Mouse (Mus musculus) effector memory CD4-positive, alpha-beta T cell, adult 7 months (primary cell): ENCODE data around the gene Gm13287. TPM values are rescaled to one million over a fixed set of nuclear protein-coding genes. Genes with fewer than 3 reads are reported as not detected.

ENCODE experiments used
- polyA plus RNA-seq: library from polyadenylated mRNA; unstranded; fragments of 100-300 nt; shearing (Covaris generic); gene quantifications from one replicate; pipeline ENCODE4 v1.2.1, GENCODE M21; 2017

Gm13287 gene
- polyA plus RNA-seq, 1 experiment from 2014 or later: not detected

Other genes starting within 250 kb of the Gm13287 start
- gene Ifna15, start 245.0 kb upstream of the Gm13287 start, polyA plus RNA-seq: not detected
- not detected for gene Ifna14, start 231.5 kb upstream of the Gm13287 start, polyA plus RNA-seq
- not detected for gene Ifna9, start 210.9 kb upstream of the Gm13287 start, polyA plus RNA-seq
- not detected for gene Ifna12, start 199.9 kb upstream of the Gm13287 start, polyA plus RNA-seq
- not detected for gene C87499, start 168.8 kb upstream of the Gm13287 start, polyA plus RNA-seq
- gene Ifna13, start 158.8 kb upstream of the Gm13287 start, polyA plus RNA-seq: not detected
- not detected for gene Ifna16, start 126.3 kb upstream of the Gm13287 start, polyA plus RNA-seq
- not detected for gene Ifna2, start 119.3 kb upstream of the Gm13287 start, polyA plus RNA-seq
- not detected for gene Ifnab, start 111.9 kb upstream of the Gm13287 start, polyA plus RNA-seq
- gene Gm26566, start 81.4 kb upstream of the Gm13287 start, polyA plus RNA-seq: 0.74 TPM
- gene Klhl9, start 80.8 kb upstream of the Gm13287 start, polyA plus RNA-seq: 15.4 TPM
- gene Gm13271, start 48.4 kb upstream of the Gm13287 start, polyA plus RNA-seq: not detected
- gene Gm13283, start 43.1 kb upstream of the Gm13287 start, polyA plus RNA-seq: not detected
- gene Gm13290, start 29.4 kb upstream of the Gm13287 start, polyA plus RNA-seq: not detected
- not detected for gene Gm13289, start 26.3 kb upstream of the Gm13287 start, polyA plus RNA-seq
- gene Gm13272, start 23.4 kb upstream of the Gm13287 start, polyA plus RNA-seq: not detected
- 0.28 TPM for gene Ifnz, start 21.1 kb upstream of the Gm13287 start, polyA plus RNA-seq
- not detected for gene Gm13276, start 17.5 kb upstream of the Gm13287 start, polyA plus RNA-seq
- not detected for gene Gm13277, start 14.6 kb upstream of the Gm13287 start, polyA plus RNA-seq
- gene Gm13278, start 11.7 kb upstream of the Gm13287 start, polyA plus RNA-seq: not detected
- not detected for gene Gm13275, start 8.8 kb upstream of the Gm13287 start, polyA plus RNA-seq
- gene Gm13279, start 5.9 kb upstream of the Gm13287 start, polyA plus RNA-seq: not detected
- gene Gm13285, start 3.6 kb upstream of the Gm13287 start, polyA plus RNA-seq: 1.1 TPM
- gene Gm13288, start 2.3 kb downstream of the Gm13287 start, polyA plus RNA-seq: not detected
- gene Ifna7, start 13.0 kb downstream of the Gm13287 start, polyA plus RNA-seq: not detected
- not detected for gene Ifna11, start 16.7 kb downstream of the Gm13287 start, polyA plus RNA-seq
- gene Ifna6, start 24.2 kb downstream of the Gm13287 start, polyA plus RNA-seq: not detected
- gene Ifna5, start 32.3 kb downstream of the Gm13287 start, polyA plus RNA-seq: not detected
- not detected for gene Ifna4, start 38.6 kb downstream of the Gm13287 start, polyA plus RNA-seq
- not detected for gene Ifna1, start 46.8 kb downstream of the Gm13287 start, polyA plus RNA-seq
- gene Ifne, start 76.9 kb downstream of the Gm13287 start, polyA plus RNA-seq: not detected